Mouse (Mus musculus) heart, postnatal 25 days (tissue): ENCODE data around the gene Ercc8. TPM values are rescaled to one million over a fixed set of nuclear protein-coding genes. Genes with fewer than 3 reads are reported as not detected.

Experiments used
- DNase-seq: peaks from one replicate; pipeline ENCODE4 v3.0.0; 2022; ENCODE audit warnings: low spot score
- intact Hi-C: fragments of 180-260 bp; cut with DNase I; formaldehyde crosslinking; loops from one replicate; pipeline ENCODE4 v1.15.1; 2025
- total RNA-seq, 2 experiments: library from RNA; stranded (reverse); gene quantifications; 2 replicates each; pipeline ENCODE4 v1.2.3; 2021

The Ercc8 gene
- total RNA-seq, 2 experiments from 2014 or later = 6.3 to 7.2 TPM

GRCm38 (mm10) chr13:108152650-108153372 is 5.7 kb upstream of the Ercc8 start:
- no peak for DNase-seq
- intact Hi-C loops = loop anchor here (2.0 to 10.0 kb wide), 8 partner anchors 24 to 1038 kb away; no protein-coding TSS in a partner anchor

GRCm38 (mm10) chr13:108157156-108157555 is 1.4 kb upstream of the Ercc8 start:
- no peak for DNase-seq
- intact Hi-C loops = loop anchor here (10.0 kb wide), 2 partner anchors 272 to 482 kb away; no protein-coding TSS in a partner anchor

DNA sequence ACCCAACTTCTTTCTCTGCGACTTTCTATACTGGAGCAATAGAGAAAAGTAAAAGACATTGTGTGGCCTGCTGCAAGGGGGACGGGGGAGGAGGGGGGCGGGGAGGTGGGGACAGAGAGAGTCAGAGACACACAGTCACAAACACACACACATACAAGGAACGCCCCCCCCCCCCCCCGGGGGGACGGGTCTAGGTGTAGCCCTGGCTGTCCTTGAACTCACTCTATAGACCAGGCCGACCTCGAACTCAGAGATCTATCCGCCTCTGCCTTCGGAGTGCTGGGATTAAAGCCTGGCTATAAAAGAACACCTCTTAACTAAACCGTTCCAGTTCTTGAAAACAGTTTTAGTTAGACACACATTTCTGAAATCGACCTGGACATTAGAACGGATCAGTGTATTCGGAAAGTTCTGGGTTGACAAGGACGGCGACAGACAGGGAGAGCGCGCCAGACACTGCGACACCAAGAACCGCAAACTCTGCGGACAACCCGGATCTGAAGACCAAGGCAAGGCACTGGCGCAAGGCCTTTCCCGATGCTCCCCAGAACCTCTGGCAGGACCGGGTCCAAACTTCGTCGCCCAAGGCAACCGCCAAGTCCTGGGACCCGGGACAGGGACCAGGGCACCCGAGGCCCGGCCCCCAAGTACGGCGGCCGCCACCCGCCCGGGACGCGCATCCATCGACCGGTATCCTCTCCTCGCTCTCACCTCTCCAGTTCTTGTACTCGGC is 633 bp upstream of the Ercc8 start:
- no peak for DNase-seq
- intact Hi-C loops = loop anchor here (10.0 kb wide), 2 partner anchors 273 to 483 kb away; no protein-coding TSS in a partner anchor

- DNase-seq = no peak
- intact Hi-C loops = loop anchor here (10.0 kb wide), 2 partner anchors 274 to 484 kb away; no protein-coding TSS in a partner anchor
These were observed 677 bp downstream of the Ercc8 start for GRCm38 (mm10) chr13:108159241-108159575.

- intact Hi-C loops = loop anchor here (10.0 kb wide), 4 partner anchors 165 to 1055 kb away; no protein-coding TSS in a partner anchor
- DNase-seq = no peak
These were observed 1.4 kb downstream of the Ercc8 start for GRCm38 (mm10) chr13:108159963-108160362.

GRCm38 (mm10) chr13:108163912-108164311 is 5.4 kb downstream of the Ercc8 start:
- no peak for DNase-seq
- intact Hi-C loops = loop anchor here (10.0 kb wide), 2 partner anchors 161 to 1051 kb away; no protein-coding TSS in a partner anchor

DNA sequence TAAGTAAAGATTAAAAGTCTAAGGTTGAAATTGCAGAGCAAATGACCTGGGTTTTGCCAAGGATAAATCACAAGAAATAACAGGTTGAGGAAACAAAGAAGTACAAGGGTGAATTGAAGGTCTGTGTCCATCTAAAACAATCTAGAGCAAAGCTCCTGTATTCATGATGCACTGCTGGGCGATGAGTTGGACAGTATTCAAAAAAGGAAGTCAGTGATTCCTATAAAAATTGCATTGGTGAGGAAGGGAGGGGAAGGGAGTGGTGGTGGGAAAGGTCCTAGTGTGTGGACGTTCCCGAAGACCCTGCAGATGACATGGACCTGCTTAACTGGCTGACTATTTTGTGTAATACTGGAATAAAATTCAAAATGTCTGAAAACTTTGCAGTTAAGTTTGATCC is 6.1 kb downstream of the Ercc8 start:
- intact Hi-C loops = loop anchor here (10.0 kb wide), 2 partner anchors 160 to 1050 kb away; no protein-coding TSS in a partner anchor
- no peak for DNase-seq

DNA sequence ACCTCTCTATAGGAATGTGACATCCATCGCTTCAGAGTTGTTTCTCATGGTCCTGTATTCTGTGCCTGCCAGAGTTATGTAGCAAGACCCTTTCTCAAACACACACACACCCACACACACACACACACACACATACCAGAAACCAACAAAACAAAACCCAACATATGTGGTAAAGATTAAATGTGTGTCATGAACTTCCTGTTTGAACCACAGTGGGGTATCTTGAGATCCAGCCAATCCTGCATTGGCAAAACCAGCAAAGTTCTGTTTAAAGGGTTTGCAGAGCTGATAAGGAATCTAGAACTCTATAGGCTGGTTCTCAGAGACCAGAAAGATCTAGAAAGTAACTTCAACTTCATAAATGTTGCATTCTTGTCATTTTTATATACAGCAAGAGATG is 11.5 kb downstream of the Ercc8 start:
- intact Hi-C loops = no loop called here
- DNase-seq = no peak

GRCm38 (mm10) chr13:108170511-108170910 is 12.0 kb downstream of the Ercc8 start:
- intact Hi-C loops = no loop called here

DNA sequence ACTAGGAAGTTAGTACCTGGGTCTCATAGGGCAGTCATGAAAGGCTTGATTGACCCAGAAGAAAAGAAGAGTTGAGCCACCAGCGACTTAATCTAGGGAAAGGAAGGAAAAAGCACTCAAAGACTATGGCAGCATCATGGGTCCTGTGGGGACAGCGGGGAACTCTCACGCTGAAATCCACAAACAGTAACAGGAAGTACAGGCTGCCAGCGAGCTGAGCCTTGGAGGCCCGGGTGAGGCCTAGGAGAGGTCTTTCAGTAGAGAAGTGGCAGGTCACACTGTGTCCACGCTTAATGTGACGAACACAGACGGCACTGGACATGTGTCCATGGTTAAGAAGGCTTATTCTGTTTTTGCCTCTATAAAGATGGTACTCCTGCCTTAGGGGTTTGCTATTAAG is 21.1 kb downstream of the Ercc8 start:
- no peak for DNase-seq
- intact Hi-C loops = no loop called here

More at GRCm38 (mm10) chr13:108170511-108170910, 12.0 kb downstream of the Ercc8 start:
- no peak for DNase-seq

DNA sequence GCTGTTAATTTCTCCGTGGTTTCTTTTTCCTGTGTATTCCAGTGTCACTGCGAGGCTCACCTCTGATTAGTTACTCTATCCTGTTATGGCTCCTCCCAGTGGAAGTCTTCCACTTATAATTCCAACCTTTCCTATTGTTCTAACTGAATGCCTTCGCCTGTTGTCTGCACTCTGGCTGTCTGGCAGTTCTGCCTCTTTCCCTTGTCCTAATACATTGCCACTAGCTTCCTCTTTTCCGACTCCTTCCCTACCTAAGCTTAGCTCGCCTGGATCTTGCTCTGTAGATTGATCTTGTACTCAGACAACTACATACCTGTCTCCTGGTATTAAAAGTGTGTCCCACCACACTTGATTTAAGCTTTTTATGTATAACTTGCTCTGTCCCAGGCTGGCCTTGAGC is 22.3 kb downstream of the Ercc8 start:
- DNase-seq = no peak
- intact Hi-C loops = no loop called here

DNA sequence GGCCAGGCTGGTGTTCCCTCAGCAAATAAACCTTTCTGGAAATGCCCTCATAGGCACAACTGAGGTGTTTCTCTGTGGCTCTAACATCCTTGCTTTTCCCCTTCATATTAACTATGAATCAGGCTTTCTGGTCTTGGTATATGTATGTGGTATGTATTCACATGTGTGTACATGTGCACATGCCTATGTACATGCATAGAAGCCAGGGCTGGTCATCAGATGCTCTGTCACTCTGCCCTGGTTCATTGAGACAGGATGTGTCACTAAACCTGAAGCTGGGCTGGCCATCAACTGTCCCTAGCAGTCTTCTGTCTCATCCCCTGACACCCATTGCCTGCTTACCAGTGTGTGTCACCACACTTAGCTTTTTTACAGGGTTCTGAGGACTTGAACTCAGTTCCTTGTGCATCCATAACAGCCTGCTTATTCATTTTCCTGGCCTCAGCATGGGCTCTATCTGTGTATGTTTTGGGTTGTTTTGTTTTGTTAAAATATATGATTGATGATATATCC is 26.3 kb downstream of the Ercc8 start:
- intact Hi-C loops = no loop called here
- no peak for DNase-seq

GRCm38 (mm10) chr13:108185530-108185929 is 27.0 kb downstream of the Ercc8 start:
- intact Hi-C loops = no loop called here
- no peak for DNase-seq

- intact Hi-C loops = no loop called here
- no peak for DNase-seq
These were observed 29.5 kb downstream of the Ercc8 start for GRCm38 (mm10) chr13:108187994-108188393.

DNA sequence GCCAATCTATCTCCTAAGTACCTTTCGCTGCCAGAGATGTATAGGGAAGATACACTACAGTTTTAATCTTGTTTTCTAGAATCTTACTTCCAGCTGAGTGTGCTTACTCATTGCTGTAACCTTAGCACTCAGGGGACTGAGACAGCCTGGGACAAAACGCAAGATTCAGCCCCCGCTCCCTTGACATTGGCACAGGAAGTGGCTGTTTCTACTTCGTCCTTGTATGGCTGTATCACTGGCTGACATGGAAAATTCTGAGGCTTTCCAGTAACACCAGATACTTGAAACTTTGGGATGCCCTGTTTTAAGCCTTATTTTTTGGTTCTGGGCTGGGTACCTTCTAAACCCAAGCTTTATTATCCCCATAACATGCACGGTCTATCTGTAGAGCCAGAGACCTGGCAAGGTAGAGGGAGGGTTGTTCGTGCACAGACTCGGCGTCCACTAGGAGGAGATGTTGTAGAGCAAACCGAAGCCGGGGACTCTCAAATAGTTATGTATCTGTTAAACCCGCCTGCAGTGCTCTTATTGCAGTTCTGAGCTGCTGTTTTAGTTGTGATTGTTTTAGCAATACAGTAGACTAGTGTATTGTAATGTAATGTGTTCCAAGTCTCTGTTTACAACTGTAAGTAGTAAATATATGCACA is 32.7 kb downstream of the Ercc8 start:
- no peak for DNase-seq
- intact Hi-C loops = loop anchor here (1.0 kb wide), 1 partner anchor 138 kb away; no protein-coding TSS in a partner anchor

DNA sequence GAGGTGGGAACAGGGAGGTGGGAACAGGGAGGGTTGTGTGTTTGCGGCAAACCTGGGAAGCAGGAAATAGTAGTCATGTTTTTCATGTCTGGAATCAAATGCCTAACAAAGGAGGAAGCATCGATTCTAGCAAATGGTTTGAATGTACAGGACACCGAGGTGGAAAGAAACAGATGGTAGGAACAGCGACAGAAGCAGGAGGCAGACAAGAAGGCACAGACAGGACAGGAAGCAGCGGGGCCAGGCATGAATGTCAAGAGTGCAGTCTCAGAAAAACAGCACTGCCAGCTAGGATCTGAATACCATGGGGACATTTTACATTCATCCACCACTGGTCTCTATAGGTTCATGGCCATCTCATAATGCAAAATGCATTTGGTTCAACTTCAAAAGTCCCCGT is 36.9 kb downstream of the Ercc8 start:
- intact Hi-C loops = no loop called here
- DNase-seq = no peak

GRCm38 (mm10) chr13:108204857-108205256 is 46.3 kb downstream of the Ercc8 start:
- no peak for DNase-seq
- intact Hi-C loops = no loop called here

- intact Hi-C loops = no loop called here
- no peak for DNase-seq
These were observed 48.9 kb downstream of the Ercc8 start for GRCm38 (mm10) chr13:108207447-108207846.

GRCm38 (mm10) chr13:108208090-108208489 is 49.6 kb downstream of the Ercc8 start:
- intact Hi-C loops = no loop called here
- no peak for DNase-seq

GRCm38 (mm10) chr13:108210960-108211359 is 52.4 kb downstream of the Ercc8 start:
- no peak for DNase-seq
- intact Hi-C loops = loop anchor here (5.0 kb wide), 1 partner anchor 106 kb away; the partner anchor contains the start of gene Depdc1b
